Mouse (Mus musculus): Measurements from ENCODE around the gene Ccdc50.
A peak's percentile ranks its signal among the peaks of the same experiment; 100 is the strongest.

Gene Ccdc50

GRCm38 (mm10) chr16:27388761-27389451 lies at the start of gene Ccdc50:
Gene Ccdc50 (plus strand): TSS chr16:27388869.
- peak; percentile 59 to 78 for DNase-seq (ENCODE audit: low spot score in 2 of 2)

- DNase-seq (ENCODE audit: low spot score in 2 of 2): no peak
Measured at GRCm38 (mm10) chr16:27347521-27347920, 41.1 kb upstream of the Ccdc50 start.

GRCm38 (mm10) chr16:27348359-27348758 lies 40.3 kb upstream of the Ccdc50 start:
- no peak for DNase-seq (ENCODE audit: low spot score in 2 of 2)

- no peak for DNase-seq (ENCODE audit: low spot score in 2 of 2)
Measured at GRCm38 (mm10) chr16:27349235-27349634, 39.4 kb upstream of the Ccdc50 start.

- no peak for DNase-seq (ENCODE audit: low spot score in 2 of 2)
Measured at GRCm38 (mm10) chr16:27349878-27350532, 38.7 kb upstream of the Ccdc50 start.

GRCm38 (mm10) chr16:27354464-27354863 lies 34.2 kb upstream of the Ccdc50 start:
- no peak for DNase-seq (ENCODE audit: low spot score in 2 of 2)

GRCm38 (mm10) chr16:27360059-27360458 lies 28.6 kb upstream of the Ccdc50 start:
- no peak for DNase-seq (ENCODE audit: low spot score in 2 of 2)

GRCm38 (mm10) chr16:27370191-27370590 lies 18.5 kb upstream of the Ccdc50 start, which contains the start of gene Uts2b:
Gene Uts2b (minus strand): TSS chr16:27370239.
- DNase-seq (ENCODE audit: low spot score in 2 of 2): no peak

- no peak for DNase-seq (ENCODE audit: low spot score in 2 of 2)
Measured at GRCm38 (mm10) chr16:27370700-27371099, 18.0 kb upstream of the Ccdc50 start.

GRCm38 (mm10) chr16:27374139-27374538 lies 14.5 kb upstream of the Ccdc50 start:
- no peak for DNase-seq (ENCODE audit: low spot score in 2 of 2)

GRCm38 (mm10) chr16:27375318-27375717 lies 13.4 kb upstream of the Ccdc50 start:
- no peak for DNase-seq (ENCODE audit: low spot score in 2 of 2)

GRCm38 (mm10) chr16:27376556-27376955 lies 12.1 kb upstream of the Ccdc50 start:
- DNase-seq (ENCODE audit: low spot score in 2 of 2): no peak

GRCm38 (mm10) chr16:27382217-27382616 lies 6.5 kb upstream of the Ccdc50 start:
- DNase-seq (ENCODE audit: low spot score in 2 of 2): no peak

- peak in 1 of 2 experiments; percentile 17 for DNase-seq (ENCODE audit: low spot score in 2 of 2)
Measured at GRCm38 (mm10) chr16:27384893-27385603, 3.6 kb upstream of the Ccdc50 start.

GRCm38 (mm10) chr16:27385649-27386048 lies 3.0 kb upstream of the Ccdc50 start:
- DNase-seq (ENCODE audit: low spot score in 2 of 2): no peak

- no peak for DNase-seq (ENCODE audit: low spot score in 2 of 2)
Measured at GRCm38 (mm10) chr16:27386850-27387407, 1.7 kb upstream of the Ccdc50 start.

- DNase-seq (ENCODE audit: low spot score in 2 of 2): no peak
Measured at GRCm38 (mm10) chr16:27387634-27388611, 746 bp upstream of the Ccdc50 start.

GRCm38 (mm10) chr16:27389534-27390282 lies 1.0 kb downstream of the Ccdc50 start:
- no peak for DNase-seq (ENCODE audit: low spot score in 2 of 2)

- DNase-seq (ENCODE audit: low spot score in 2 of 2): no peak
Measured at GRCm38 (mm10) chr16:27390306-27390705, 1.6 kb downstream of the Ccdc50 start.

GRCm38 (mm10) chr16:27391845-27392244 lies 3.2 kb downstream of the Ccdc50 start:
- no peak for DNase-seq (ENCODE audit: low spot score in 2 of 2)
